Mouse (Mus musculus) E14TG2a.4 (cell line): Measurements from ENCODE around the gene Ercc5.

ENCODE experiments used
- H3K27me3 ChIP-seq: 2 replicates; pipeline ENCODE4 v1.6.1; 2014; ENCODE audit warnings: low read length, control low read depth; ENCODE audit not compliant: insufficient read depth
- H3K36me3 ChIP-seq: 2 replicates; pipeline ENCODE4 v1.6.1; 2014; ENCODE audit warnings: low read length, control low read depth; ENCODE audit not compliant: insufficient read depth
- H3K4me1 ChIP-seq: replicated peaks from 2 replicates; pipeline ENCODE4 v1.6.1; 2014; ENCODE audit warnings: low read depth, low read length, control low read depth
- H3K4me3 ChIP-seq: replicated peaks from 2 replicates; pipeline ENCODE4 v1.5.1; 2014; ENCODE audit warnings: mild to moderate bottlenecking, low read length
- H3K9me3 ChIP-seq: 2 replicates; pipeline ENCODE4 v1.6.1; 2014; ENCODE audit warnings: low read length, control low read depth
- CTCF ChIP-seq: conservative IDR thresholded peaks from 2 replicates; pipeline ENCODE4 v1.5.1; 2014; ENCODE audit warnings: low read length
- NANOG ChIP-seq: IDR thresholded peaks from 2 replicates; pipeline ENCODE4 v1.6.1; 2014; ENCODE audit warnings: borderline replicate concordance, low read length, mixed read lengths
- POU5F1 ChIP-seq: IDR thresholded peaks from 2 replicates; pipeline ENCODE4 v1.6.1; 2014; ENCODE audit warnings: low read length, borderline replicate concordance

Ercc5 gene

DNA sequence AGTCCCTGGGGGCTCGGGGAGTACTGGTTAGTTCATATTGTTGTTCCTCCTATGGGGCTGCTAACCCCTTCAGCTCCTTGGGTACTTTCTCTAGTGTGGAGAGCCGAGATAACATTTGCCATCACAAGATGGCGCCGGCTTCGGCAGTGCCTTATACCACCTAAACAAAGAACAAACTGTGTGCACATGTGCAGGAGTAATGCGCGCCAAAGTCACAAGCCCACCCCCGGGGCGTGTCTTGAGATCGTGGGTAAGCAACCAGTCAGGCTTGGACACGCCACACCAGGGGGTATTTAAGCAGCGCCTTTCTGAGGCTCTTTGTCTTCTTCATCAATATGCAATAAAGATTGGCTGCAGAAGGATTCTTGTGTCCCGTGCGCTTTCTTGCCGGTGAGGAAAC is 55.3 kb downstream of the Ercc5 start:
- H3K36me3 ChIP-seq, result no peaks in the 10 kb centered on the region
- TF ChIP-seq CTCF, result no peak
- no peak for TF ChIP-seq POU5F1
- no peak for TF ChIP-seq NANOG
- H3K9me3 ChIP-seq, result peaks cover 11% of the 10 kb centered on the region
- H3K27me3 ChIP-seq, result peaks cover 18% of the 10 kb centered on the region
- H3K4me3 ChIP-seq, result no peak overlapping the region
- peaks cover 10% of the 10 kb centered on the region; the same call in 1 of the 2 replicates for H3K4me1 ChIP-seq

DNA sequence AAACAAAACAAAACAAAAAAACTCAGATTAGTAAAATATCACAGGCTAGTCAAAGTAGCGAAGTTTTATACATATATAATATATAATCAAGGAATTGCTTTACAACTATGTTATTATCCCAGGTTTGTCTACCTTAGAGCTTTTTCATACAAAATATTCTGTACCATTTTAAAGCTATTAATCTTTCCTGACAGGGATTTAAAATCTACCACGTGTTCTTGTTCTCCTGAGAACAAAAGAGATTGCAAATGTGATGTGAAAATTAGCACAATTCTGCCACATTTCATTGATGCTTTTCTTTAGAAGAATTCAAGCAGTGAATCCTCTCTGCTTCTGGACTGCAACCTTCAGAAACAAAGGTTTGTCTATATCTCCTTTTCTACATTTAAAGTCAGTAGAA is 66.9 kb downstream of the Ercc5 start:
- Histone ChIP-seq H3K27me3 (no peaks in the 10 kb centered on the region), H3K9me3 (no peaks in the 10 kb centered on the region), H3K4me3 (no peak overlapping the region), H3K36me3 (no peaks in the 10 kb centered on the region), H3K4me1 (no peaks in the 10 kb centered on the region)
- no peak for TF ChIP-seq POU5F1
- TF ChIP-seq NANOG, result no peak
- TF ChIP-seq CTCF, result no peak

DNA sequence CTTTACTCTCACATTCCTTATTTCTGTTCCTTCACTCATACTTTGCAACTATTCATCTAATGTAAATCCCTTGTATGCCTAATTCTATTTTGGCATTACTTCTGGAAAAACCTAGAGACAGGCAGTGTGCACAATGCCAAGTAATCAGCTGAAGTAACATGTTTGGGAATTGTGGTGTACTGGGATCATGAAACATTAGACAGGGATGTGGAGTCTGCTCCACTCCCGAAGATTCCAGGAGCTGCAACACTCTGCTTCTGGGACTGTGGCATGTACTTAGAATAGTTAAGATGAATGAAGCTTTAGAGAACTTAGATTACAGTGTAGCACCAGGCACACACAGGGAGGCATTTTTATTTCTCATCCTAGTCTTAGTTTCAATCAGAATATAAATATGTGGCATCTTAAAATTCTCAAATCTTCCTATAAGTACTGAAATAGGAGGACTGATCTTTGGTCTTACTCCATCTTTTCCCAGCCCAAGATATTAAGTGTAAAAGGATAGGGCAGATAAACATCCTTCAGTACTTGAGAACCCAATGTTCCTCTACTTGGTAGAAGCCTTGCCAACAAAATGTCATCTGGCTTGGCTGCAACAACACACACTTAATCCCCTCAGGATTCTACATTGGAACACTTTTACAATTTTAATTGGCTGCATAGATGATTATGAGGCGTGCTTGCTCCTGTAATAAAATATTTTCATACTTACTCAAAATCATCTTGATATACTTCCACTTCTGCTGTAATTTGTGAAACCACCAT is 69.0 kb downstream of the Ercc5 start:
- no peaks in the 10 kb centered on the region for H3K4me1 ChIP-seq
- H3K36me3 ChIP-seq, result no peaks in the 10 kb centered on the region
- no peak overlapping the region for H3K4me3 ChIP-seq
- TF ChIP-seq CTCF, result no peak
- no peak for TF ChIP-seq NANOG
- no peak for TF ChIP-seq POU5F1
- no peaks in the 10 kb centered on the region for H3K27me3 ChIP-seq
- no peaks in the 10 kb centered on the region for H3K9me3 ChIP-seq

DNA sequence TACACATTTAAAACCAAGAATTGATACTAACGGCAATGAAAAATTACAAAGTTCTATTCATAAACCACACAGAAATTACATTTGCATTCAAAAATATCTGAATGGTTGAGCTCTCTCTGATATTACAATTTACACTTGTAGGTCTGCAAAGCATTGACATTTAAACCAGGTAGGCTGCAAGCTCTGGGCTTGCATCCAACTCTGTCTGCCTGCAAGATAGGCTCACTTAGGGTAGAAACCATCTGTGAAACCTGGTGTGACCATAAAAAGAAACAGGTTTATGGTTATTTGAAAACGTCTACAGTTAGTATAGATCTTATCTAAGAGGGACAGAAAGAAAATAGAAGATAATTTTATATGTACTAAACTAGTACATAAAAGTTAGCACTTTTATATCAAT is 69.6 kb downstream of the Ercc5 start:
- H3K4me3 ChIP-seq, result no peak overlapping the region
- H3K27me3 ChIP-seq, result no peaks in the 10 kb centered on the region
- TF ChIP-seq NANOG (no peak), CTCF (no peak), POU5F1 (no peak)
- H3K4me1 ChIP-seq, result no peaks in the 10 kb centered on the region
- H3K36me3 ChIP-seq, result no peaks in the 10 kb centered on the region
- no peaks in the 10 kb centered on the region for H3K9me3 ChIP-seq

DNA sequence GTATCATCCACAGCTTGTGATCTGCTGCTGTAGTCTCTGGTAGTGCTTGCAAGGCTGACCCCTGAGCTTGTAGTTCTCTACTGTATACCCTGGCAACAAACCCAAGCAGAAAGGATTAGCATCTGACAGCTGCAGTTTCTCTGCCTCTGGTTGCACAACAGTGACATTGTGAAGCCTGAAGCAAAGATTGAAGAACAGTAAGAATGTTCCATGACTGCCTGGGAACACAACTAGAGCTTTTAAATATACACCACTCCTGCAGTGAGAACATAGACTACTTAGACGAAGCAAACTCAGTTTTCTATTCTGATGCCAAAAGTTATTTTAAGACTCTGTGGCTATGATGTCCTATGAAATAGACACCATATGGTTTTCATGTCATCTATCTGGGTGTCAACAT is 71.3 kb downstream of the Ercc5 start, which contains the start of gene Mettl21e:
Gene Mettl21e, minus strand, starts transcription at position 86 of the 400 bp plus-strand sequence.
- TF ChIP-seq NANOG (no peak), CTCF (no peak), POU5F1 (no peak)

DNA sequence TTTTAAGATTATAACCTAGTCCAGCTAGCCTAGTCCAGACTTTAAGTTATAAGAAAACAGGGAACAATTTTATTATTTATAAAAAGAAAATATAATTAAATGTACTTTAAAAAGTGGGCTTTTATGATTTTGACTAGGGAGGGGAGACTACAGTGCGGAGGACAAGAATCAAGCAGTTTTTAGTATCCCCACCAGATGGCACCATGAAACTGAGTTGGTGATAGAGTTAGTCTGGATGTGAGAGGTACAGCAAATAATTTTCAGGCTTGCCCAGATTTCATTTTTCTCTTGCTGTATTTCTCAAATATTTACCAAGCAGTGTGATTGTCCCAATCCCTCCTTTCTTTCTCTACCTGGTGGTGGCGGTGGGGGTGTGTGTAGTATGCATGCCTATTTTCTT is 81.5 kb downstream of the Ercc5 start:
- H3K27me3 ChIP-seq, result no peaks in the 10 kb centered on the region
- no peaks in the 10 kb centered on the region for H3K36me3 ChIP-seq
- no peak overlapping the region for H3K4me3 ChIP-seq
- TF ChIP-seq CTCF (peak; percentile 45), POU5F1 (no peak), NANOG (no peak)
- H3K9me3 ChIP-seq, result no peaks in the 10 kb centered on the region
- no peaks in the 10 kb centered on the region for H3K4me1 ChIP-seq

More for the DNA sequence above, 71.3 kb downstream of the Ercc5 start, which contains the start of gene Mettl21e:
- H3K4me1 ChIP-seq, result no peaks in the 10 kb centered on the region
- no peak within 1 kb of the TSS for H3K4me3 ChIP-seq
- H3K36me3 ChIP-seq, result no peaks in the 10 kb centered on the region
- no peaks in the 10 kb centered on the region for H3K9me3 ChIP-seq
- H3K27me3 ChIP-seq, result no peaks in the 10 kb centered on the region
